Mouse (Mus musculus) C2C12 (cell line): ENCODE results near the gene Gm20388. TPM values are rescaled to one million over a fixed set of nuclear protein-coding genes. Genes with fewer than 3 reads are reported as not detected.

Source experiments
- H3K27me3 ChIP-seq: one replicate; pipeline ENCODE4 v1.6.1; 2011; ENCODE audit not compliant: control insufficient read depth, insufficient read depth, insufficient read length
- H3K36me3 ChIP-seq: one replicate; pipeline ENCODE4 v1.6.1; 2011; ENCODE audit not compliant: control insufficient read depth, insufficient read depth
- H3K4me3 ChIP-seq: one replicate; pipeline ENCODE4 v1.5.1; 2011; ENCODE audit warnings: mild to moderate bottlenecking, control low read depth; ENCODE audit not compliant: poor library complexity, insufficient read depth, severe bottlenecking
- H3K79me2 ChIP-seq: one replicate; pipeline ENCODE4 v1.6.1; 2011; ENCODE audit not compliant: control insufficient read depth, insufficient read depth
- H3K79me3 ChIP-seq: one replicate; pipeline ENCODE4 v1.6.1; 2011; ENCODE audit warnings: low read depth, control low read depth
- H3ac ChIP-seq: one replicate; pipeline ENCODE3; 2011; ENCODE audit warnings: low read depth; ENCODE audit not compliant: control insufficient read depth, insufficient read length
- CEBPB ChIP-seq: IDR thresholded peaks from one replicate; pipeline ENCODE4 v1.6.1; 2011; ENCODE audit warnings: low read depth, mild to moderate bottlenecking, control low read depth, moderate library complexity
- CTCF ChIP-seq: IDR thresholded peaks from one replicate; pipeline ENCODE4 v1.5.1; 2011; ENCODE audit not compliant: control insufficient read depth, insufficient read depth, insufficient read length
- FOSL1 ChIP-seq: IDR thresholded peaks from one replicate; pipeline ENCODE4 v1.8.0; 2011; ENCODE audit warnings: mild to moderate bottlenecking, low read length; ENCODE audit not compliant: poor library complexity, insufficient read depth, severe bottlenecking
- MAX ChIP-seq: IDR thresholded peaks from one replicate; pipeline ENCODE4 v1.6.1; 2011; ENCODE audit warnings: mild to moderate bottlenecking, control low read depth
- MYOD1 ChIP-seq: IDR thresholded peaks from one replicate; pipeline ENCODE4 v1.6.1; 2011; ENCODE audit warnings: low read depth; ENCODE audit not compliant: control insufficient read depth, insufficient read length
- MYOG ChIP-seq: IDR thresholded peaks from one replicate; pipeline ENCODE4 v1.6.1; 2011; ENCODE audit not compliant: control insufficient read depth, insufficient read length; ENCODE audit errors: extremely low read depth
- USF1 ChIP-seq: IDR thresholded peaks from one replicate; pipeline ENCODE4 v1.6.1; 2011; ENCODE audit warnings: low read depth, mild to moderate bottlenecking, control low read depth, moderate library complexity
- polyA plus RNA-seq: library from polyadenylated mRNA; unstranded; fragments of >200 nt; fragmentation: generic; extraction: Trizol; gene quantifications from one replicate; pipeline ENCODE4 v1.2.1, GENCODE M21; 2012; ENCODE audit warnings: missing spikeins

The Gm20388 gene
- polyA plus RNA-seq, 1 experiment = 15.0 TPM

GRCm38 (mm10) chr8:121879712-121880111 lies 1969.1 kb downstream of the Gm20388 start:
- peaks cover 17% of the 10 kb centered on the region for H3K36me3 ChIP-seq
- H3K4me3 ChIP-seq = no peak overlapping the region
- H3ac ChIP-seq = no peak overlapping the region
- TF ChIP-seq CEBPB (no peak), MYOD1 (no peak), MAX (no peak), FOSL1 (no peak), MYOG (no peak), CTCF (no peak), USF1 (no peak)
- H3K27me3 ChIP-seq = no peaks in the 10 kb centered on the region
- H3K79me2 ChIP-seq = no peaks in the 10 kb centered on the region
- H3K79me3 ChIP-seq = no peaks in the 10 kb centered on the region

GRCm38 (mm10) chr8:121880818-121881217 lies 1970.2 kb downstream of the Gm20388 start:
- Histone ChIP-seq H3K79me3 (no peaks in the 10 kb centered on the region), H3ac (no peak overlapping the region), H3K79me2 (no peaks in the 10 kb centered on the region), H3K36me3 (peaks cover 28% of the 10 kb centered on the region), H3K4me3 (no peak overlapping the region), H3K27me3 (no peaks in the 10 kb centered on the region)
- TF ChIP-seq FOSL1 (no peak), CEBPB (no peak), USF1 (no peak), MAX (no peak), MYOD1 (no peak), CTCF (no peak), MYOG (no peak)

GRCm38 (mm10) chr8:121881921-121882320 lies 1971.3 kb downstream of the Gm20388 start:
- H3K4me3 ChIP-seq = no peak overlapping the region
- H3K79me2 ChIP-seq = no peaks in the 10 kb centered on the region
- H3K36me3 ChIP-seq = peaks cover 39% of the 10 kb centered on the region
- no peaks in the 10 kb centered on the region for H3K79me3 ChIP-seq
- TF ChIP-seq MYOD1 (no peak), MAX (no peak), FOSL1 (no peak), MYOG (no peak), CTCF (no peak), CEBPB (no peak), USF1 (no peak)
- no peak overlapping the region for H3ac ChIP-seq
- no peaks in the 10 kb centered on the region for H3K27me3 ChIP-seq

GRCm38 (mm10) chr8:121884181-121884580 lies 1973.5 kb downstream of the Gm20388 start:
- H3K27me3 ChIP-seq = no peaks in the 10 kb centered on the region
- H3K79me3 ChIP-seq = no peaks in the 10 kb centered on the region
- H3ac ChIP-seq = no peak overlapping the region
- H3K4me3 ChIP-seq = no peak overlapping the region
- no peaks in the 10 kb centered on the region for H3K79me2 ChIP-seq
- peaks cover 48% of the 10 kb centered on the region for H3K36me3 ChIP-seq
- no peak for TF ChIP-seq MYOD1
- no peak for TF ChIP-seq CEBPB
- no peak for TF ChIP-seq FOSL1
- no peak for TF ChIP-seq USF1
- no peak for TF ChIP-seq MYOG
- no peak for TF ChIP-seq CTCF
- TF ChIP-seq MAX = no peak

- H3K36me3 ChIP-seq = peaks cover 48% of the 10 kb centered on the region
- H3ac ChIP-seq = no peak overlapping the region
- peaks cover 1% of the 10 kb centered on the region for H3K79me2 ChIP-seq
- no peaks in the 10 kb centered on the region for H3K27me3 ChIP-seq
- no peak overlapping the region for H3K4me3 ChIP-seq
- no peak for TF ChIP-seq MYOG
- TF ChIP-seq USF1 = no peak
- TF ChIP-seq FOSL1 = no peak
- no peak for TF ChIP-seq MYOD1
- no peak for TF ChIP-seq CEBPB
- TF ChIP-seq MAX = no peak
- TF ChIP-seq CTCF = no peak
- H3K79me3 ChIP-seq = no peaks in the 10 kb centered on the region
Measured at GRCm38 (mm10) chr8:121885001-121885400, 1974.4 kb downstream of the Gm20388 start.

DNA sequence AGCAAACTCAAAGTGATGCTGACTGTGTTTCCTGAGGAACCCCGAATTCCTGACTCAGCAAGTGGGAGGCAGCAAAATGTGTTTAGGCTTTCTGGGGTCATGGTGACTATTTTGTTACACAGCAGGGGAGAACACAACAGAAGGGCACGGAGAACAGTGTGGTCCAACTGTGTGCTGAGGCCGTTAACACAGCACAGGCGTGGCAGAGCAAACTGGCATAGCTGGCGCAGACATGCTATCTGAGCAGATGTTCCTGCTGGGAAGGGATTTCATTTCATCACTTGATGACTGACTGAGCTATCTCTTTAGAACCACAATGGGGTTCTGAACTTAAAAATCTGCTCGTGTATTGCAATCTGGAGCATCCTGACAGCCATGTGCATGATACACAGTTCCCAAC lies 1974.8 kb downstream of the Gm20388 start:
- peaks cover 48% of the 10 kb centered on the region for H3K36me3 ChIP-seq
- TF ChIP-seq USF1 (no peak), FOSL1 (no peak), MYOD1 (no peak), CTCF (no peak), MAX (no peak), MYOG (no peak), CEBPB (no peak)

More for the DNA sequence above, 1974.8 kb downstream of the Gm20388 start:
- Histone ChIP-seq H3K79me2 (peaks cover 6% of the 10 kb centered on the region), H3K27me3 (no peaks in the 10 kb centered on the region), H3ac (no peak overlapping the region), H3K4me3 (no peak overlapping the region), H3K79me3 (no peaks in the 10 kb centered on the region)
